Mouse (Mus musculus) left cerebral cortex, adult 11 months (tissue): ENCODE results near the gene Olfr474.
"Not testable (repeated sequence)": the region's sequence is repeated elsewhere in the genome, so short reads cannot be mapped to it uniquely, and the experiment has no call there.

ENCODE experiments used
- DNase-seq: peaks from one replicate; pipeline ENCODE4 v3.0.0; 2022; ENCODE audit warnings: low spot score

Olfr474 gene

DNA sequence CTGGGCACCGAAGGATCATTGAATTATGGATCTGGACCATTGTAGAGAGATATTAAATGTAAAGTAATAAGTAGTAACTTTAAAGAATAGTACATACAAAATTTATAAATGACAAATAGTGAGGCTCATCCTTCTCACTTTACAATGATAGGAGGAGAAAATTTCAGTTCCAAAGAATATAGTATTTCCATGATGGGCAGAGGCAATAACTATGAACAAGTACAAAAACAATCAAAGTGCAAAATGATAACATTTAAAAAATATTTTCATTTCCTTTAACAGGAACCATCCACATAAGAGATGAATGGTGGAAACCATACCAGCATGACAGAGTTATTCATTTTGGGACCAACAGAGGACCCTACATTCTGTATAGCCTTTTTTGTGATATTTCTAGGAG is at the start of gene Olfr474:
TSS of gene Olfr474 (plus strand) at position 301 of the 400 bp plus-strand sequence.
- DNase-seq = no peak

DNA sequence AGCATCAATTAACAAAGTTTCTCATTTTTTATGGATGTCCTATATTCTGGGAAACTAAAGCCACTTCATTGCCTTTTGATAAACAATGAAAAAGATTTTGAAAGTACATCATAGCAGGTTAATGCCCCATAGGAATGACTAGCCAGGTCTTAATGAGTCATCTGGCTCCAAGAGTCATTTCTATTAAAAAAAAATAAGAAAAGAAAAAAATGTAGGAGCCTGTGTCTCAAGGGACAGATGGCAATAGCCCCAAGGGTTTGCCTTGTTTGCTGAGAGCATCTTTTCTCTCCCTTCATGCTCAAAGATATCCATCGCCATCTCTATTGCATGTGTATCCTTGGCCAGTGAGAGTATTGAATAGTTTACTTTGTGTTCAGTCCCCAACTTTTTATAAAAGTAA is 24.3 kb upstream of the Olfr474 start, which contains the start of gene Olfr473:
TSS of gene Olfr473 (plus strand) at position 301 of the 400 bp plus-strand sequence.
- DNase-seq = no peak

DNA sequence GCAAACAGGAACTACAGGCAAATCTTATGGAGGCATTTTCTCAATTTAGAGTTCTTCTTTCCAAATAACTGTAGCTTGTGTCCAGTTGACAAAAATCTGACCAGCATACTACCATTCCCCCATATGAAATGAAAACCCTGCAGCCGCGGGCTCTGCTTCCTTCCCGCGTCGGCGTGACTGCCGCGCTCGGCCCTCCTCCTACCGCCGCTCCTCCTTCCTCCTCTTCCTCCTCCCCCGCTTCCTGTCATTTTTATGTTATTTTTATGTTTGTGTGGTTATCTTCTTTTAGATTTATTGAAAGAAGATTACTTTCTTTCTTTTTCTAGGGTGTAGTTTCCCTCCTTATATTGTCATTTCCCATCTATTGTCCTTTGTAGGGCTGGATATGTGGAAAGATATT is 1.9 kb upstream of the Olfr474 start:
- DNase-seq = not testable (repeated sequence)

DNA sequence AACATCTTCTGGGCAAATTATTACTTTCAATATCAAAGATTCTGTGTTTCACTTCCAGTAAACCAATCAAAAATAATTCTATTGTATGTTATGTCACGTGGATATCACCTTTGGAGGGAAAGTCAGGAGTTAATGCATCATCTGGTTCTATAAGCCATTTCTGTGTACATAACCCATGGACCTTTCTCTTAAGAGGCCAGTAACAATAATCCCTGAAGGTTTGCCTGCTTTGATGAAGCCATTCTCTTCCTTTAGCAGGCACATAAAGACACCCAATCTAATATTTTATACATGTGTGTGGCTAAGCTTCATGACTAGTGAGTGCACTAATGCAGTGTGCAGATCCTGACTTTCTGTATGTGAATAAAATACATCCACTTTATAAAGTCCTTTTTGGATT is 10.1 kb downstream of the Olfr474 start, which contains the start of gene Olfr476:
TSS of gene Olfr476 (plus strand) at position 301 of the 400 bp plus-strand sequence.
- no peak for DNase-seq

DNA sequence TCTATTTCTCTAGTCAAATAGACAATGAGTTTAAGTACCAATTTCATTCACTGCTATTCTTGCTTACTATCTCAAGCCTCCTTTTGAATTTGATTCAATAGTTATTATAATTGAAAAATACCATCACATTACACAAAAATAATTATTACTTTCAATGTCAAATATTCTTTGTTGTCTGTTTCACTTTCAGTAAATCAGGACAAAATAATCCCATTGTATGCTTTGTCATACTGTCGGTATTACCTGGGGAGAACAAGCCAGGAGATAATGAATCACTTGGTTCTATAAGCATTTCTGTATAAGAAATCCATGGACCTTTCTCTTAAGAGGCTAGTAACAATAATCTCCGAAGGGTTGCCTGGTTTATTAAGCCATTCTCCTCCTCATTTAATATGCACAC is 31.9 kb downstream of the Olfr474 start, which contains the start of gene Olfr477:
TSS of gene Olfr477 (plus strand) at position 301 of the 400 bp plus-strand sequence.
- DNase-seq = no peak
